Mouse (Mus musculus): ENCODE data around the gene Tymp.

DNA sequence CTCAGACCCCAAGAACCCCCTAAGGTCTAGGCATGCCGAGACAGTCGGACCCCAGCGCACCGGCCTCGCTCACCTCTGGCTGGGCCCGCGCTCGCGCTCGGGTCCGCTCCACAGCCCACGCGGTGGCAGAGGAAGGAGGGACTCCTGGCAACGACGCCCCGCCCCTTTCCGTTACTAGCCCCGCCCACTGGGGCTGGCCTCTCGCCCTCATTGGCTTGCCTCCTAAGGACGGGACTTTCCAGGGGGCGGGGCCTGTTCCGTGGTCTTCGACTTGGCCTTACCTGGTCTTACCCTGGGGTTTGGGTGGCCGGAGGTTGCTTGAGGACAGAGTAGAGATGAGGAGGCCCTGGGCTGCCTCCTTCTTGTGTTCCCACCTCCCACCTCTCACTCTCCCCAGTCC lies 33.3 kb upstream of the Tymp start, which contains the start of gene Syce3:
- TF ChIP-seq CTCF (IDR thresholded peaks at IDR 0.05; ENCODE audit: low read depth) (no peak), EP300 (IDR thresholded peaks at IDR 0.05; ENCODE audit: low read depth) (no peak)
